In genomic region chr16:18632059-18632458, GRCm38 (mm10) we compare ENCODE assay signal across 1 mouse cellular context.
TF ChIP-seq lines count a peak whose summit lies in the region.

No protein-coding gene starts in this region.

TF ChIP-seq in MEL, 35 proteins besides CTCF, POLR2A, EP300 and RAD21:
- TF ChIP-seq ZNF384 (IDR thresholded peaks at IDR 0.05; ENCODE audit: low read depth, low read length) (peak; percentile 85), ETS1 (IDR thresholded peaks at IDR 0.05; ENCODE audit: low read depth, low read length) (no peak), GABPA (IDR thresholded peaks at IDR 0.05; ENCODE audit: low read depth, low read length) (no peak), HCFC1 (IDR thresholded peaks at IDR 0.05; ENCODE audit: low read depth, low read length) (no peak), ZKSCAN1 (IDR thresholded peaks at IDR 0.05; ENCODE audit: low read depth, low read length) (no peak), TBP (IDR thresholded peaks at IDR 0.05; ENCODE audit: low read depth, low read length) (no peak), SMC3 (IDR thresholded peaks at IDR 0.05; ENCODE audit: low read depth, low read length) (peak; percentile 37)
TF ChIP-seq in MEL: peak in this region for 2.
